Mouse (Mus musculus) adipocyte (in vitro differentiated cells): ENCODE measurements around the gene Apaf1.

Experiments used
- DNase-seq: peaks from one replicate; pipeline ENCODE4 v3.0.0-alpha.2; 2016; ENCODE audit warnings: low spot score

The Apaf1 gene

GRCm38 (mm10) chr10:91081959-91082507 is 537 bp downstream of the Apaf1 start:
- no peak for DNase-seq

GRCm38 (mm10) chr10:91080540-91080939 is 2.0 kb downstream of the Apaf1 start:
- no peak for DNase-seq

GRCm38 (mm10) chr10:91076667-91077066 is 5.9 kb downstream of the Apaf1 start:
- DNase-seq: no peak

GRCm38 (mm10) chr10:91073345-91073744 is 9.2 kb downstream of the Apaf1 start:
- peak; percentile 83 for DNase-seq

GRCm38 (mm10) chr10:91071768-91072167 is 10.8 kb downstream of the Apaf1 start:
- DNase-seq: peak; percentile 20

GRCm38 (mm10) chr10:91062355-91062754 is 20.2 kb downstream of the Apaf1 start:
- no peak for DNase-seq

GRCm38 (mm10) chr10:91060742-91061141 is 21.8 kb downstream of the Apaf1 start:
- peak; percentile 17 for DNase-seq

GRCm38 (mm10) chr10:91052734-91053133 is 29.8 kb downstream of the Apaf1 start:
- DNase-seq: no peak

GRCm38 (mm10) chr10:91051156-91051555 is 31.4 kb downstream of the Apaf1 start:
- DNase-seq: no peak

GRCm38 (mm10) chr10:91049696-91050095 is 32.9 kb downstream of the Apaf1 start:
- no peak for DNase-seq

GRCm38 (mm10) chr10:91033942-91034341 is 48.6 kb downstream of the Apaf1 start:
- DNase-seq: peak; percentile 73

GRCm38 (mm10) chr10:91032399-91032798 is 50.2 kb downstream of the Apaf1 start:
- peak; percentile 84 for DNase-seq

GRCm38 (mm10) chr10:91031176-91031575 is 51.4 kb downstream of the Apaf1 start:
- DNase-seq: peak; percentile 37

- no peak for DNase-seq
Measured at GRCm38 (mm10) chr10:91029002-91029539, 53.5 kb downstream of the Apaf1 start.

- no peak for DNase-seq
Measured at GRCm38 (mm10) chr10:91027964-91028363, 54.6 kb downstream of the Apaf1 start.

- DNase-seq: no peak
Measured at GRCm38 (mm10) chr10:91027468-91027867, 55.1 kb downstream of the Apaf1 start.

GRCm38 (mm10) chr10:91005858-91006538 is 76.6 kb downstream of the Apaf1 start:
- no peak for DNase-seq

GRCm38 (mm10) chr10:91001421-91001820 is 81.1 kb downstream of the Apaf1 start:
- DNase-seq: peak; percentile 7

- peak; percentile 87 for DNase-seq
Measured at GRCm38 (mm10) chr10:90999899-91000298, 82.7 kb downstream of the Apaf1 start.

- DNase-seq: no peak
Measured at GRCm38 (mm10) chr10:90993869-90994268, 88.7 kb downstream of the Apaf1 start.

GRCm38 (mm10) chr10:90992237-90992636 is 90.3 kb downstream of the Apaf1 start:
- no peak for DNase-seq

GRCm38 (mm10) chr10:90990340-90990739 is 92.2 kb downstream of the Apaf1 start:
- no peak for DNase-seq

GRCm38 (mm10) chr10:90983046-90983445 is 99.5 kb downstream of the Apaf1 start:
- DNase-seq: no peak

GRCm38 (mm10) chr10:90981811-90982210 is 100.8 kb downstream of the Apaf1 start:
- DNase-seq: no peak
